Comparison of ENCODE assay signal across 8 mouse cellular contexts in the genomic region with DNA sequence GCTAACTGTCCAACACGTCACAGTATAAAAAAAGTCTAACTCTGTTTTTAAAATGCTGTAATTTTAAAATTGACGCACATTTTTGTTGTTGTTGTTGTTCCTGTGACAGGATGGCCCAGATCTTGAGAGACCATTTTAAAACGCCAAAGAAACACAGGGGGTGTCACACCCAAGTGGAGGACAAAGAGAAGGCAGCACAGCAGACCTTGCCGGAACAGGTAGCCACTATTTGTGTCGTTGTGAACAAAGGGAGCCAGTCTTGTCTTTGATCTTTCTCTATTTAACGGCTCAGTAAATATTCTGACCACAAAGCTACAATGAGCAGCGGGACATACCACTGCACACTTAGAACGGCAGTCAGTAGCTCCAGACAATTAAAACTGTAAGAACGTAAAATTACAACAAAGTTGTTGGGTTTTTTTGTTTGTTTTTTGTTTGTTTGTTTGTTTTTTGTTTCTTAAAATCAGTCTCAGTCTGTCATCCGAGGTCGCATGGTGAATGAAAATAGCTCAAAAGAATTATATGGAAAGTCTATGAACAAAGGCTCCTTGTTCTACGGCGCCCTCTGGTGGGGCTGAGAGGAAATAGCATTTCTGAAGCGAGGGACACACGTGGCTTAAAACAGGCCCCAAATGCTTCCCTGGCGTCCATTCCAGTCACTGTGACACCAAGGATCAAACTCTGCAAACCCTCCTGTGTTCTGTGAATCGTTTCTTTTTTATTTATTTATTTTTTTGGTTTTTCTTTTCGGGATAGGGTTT. TPM values are rescaled to one million over a fixed set of nuclear protein-coding genes. Genes with fewer than 3 reads are reported as not detected.
DNase-seq lines count a peak whose midpoint lies in the region; ATAC-seq lines count a peak whose summit lies in the region.

No protein-coding gene starts in this region.

- peak; percentile 72 for ATAC-seq in activated CD4-positive, CD25-positive, alpha-beta regulatory T cell, adult 4 months
- ATAC-seq in inflammation-experienced regulatory T-cells, adult 6 months = peak; percentile 78
- peak; percentile 73 for ATAC-seq in megakaryocyte-erythroid progenitor cell, adult 5-6 weeks (replicated peaks; ENCODE audit: low FRiP score, low TSS enrichment, poor library complexity, severe bottlenecking)

- peak; percentile 87 for DNase-seq in embryo, embryonic 10 days (ENCODE audit: low spot score)
- DNase-seq in gastrocnemius, postnatal 14 days = peak; percentile 75
- DNase-seq in left cerebral cortex, postnatal 10 days (ENCODE audit: extremely low spot score in 1 of 2, low spot score in 2 of 2) = peak; percentile 81 to 85
- DNase-seq in right cerebral cortex, postnatal 25 days = peak; percentile 73
- peak; percentile 52 to 77 for DNase-seq in urinary bladder, postnatal 4 days (ENCODE audit: low spot score in 2 of 2)

- intact Hi-C loops in gastrocnemius, postnatal 14 days (cut with DNase I; ENCODE audit: low total_unique reads) = loop anchor here (5.0 to 10.0 kb wide), 2 partner anchors 58 to 110 kb away; partner anchors contain the start of gene Sft2d1
- intact Hi-C loops in left cerebral cortex, postnatal 10 days (cut with DNase I) = loop anchor here (2.0 to 10.0 kb wide), 2 partner anchors 60 to 108 kb away; no protein-coding TSS in a partner anchor

RNA-seq across cellular contexts. Expression of gene T2, which starts 16.7 kb away (rescaled TPM):
- polyA plus RNA-seq in activated CD4-positive, CD25-positive, alpha-beta regulatory T cell, adult 4 months (2017; shearing (Covaris generic)) = under 1 TPM in 1 of 2 experiments, not detected in 1; 0.63 TPM
- total RNA-seq in gastrocnemius, postnatal 14 days (2021) = not detected
- 1 to 10 TPM in 2 of 3 experiments, under 1 TPM in 1; 0.44 to 2.0 (median 1.4) TPM for polyA plus RNA-seq in inflammation-experienced regulatory T-cells, adult 6 months (2017; shearing (Covaris generic))
- total RNA-seq in left cerebral cortex, postnatal 10 days (2021) = under 1 TPM in 1 of 2 experiments, not detected in 1; 0.47 TPM
- total RNA-seq in megakaryocyte-erythroid progenitor cell, adult 5-6 weeks (2014; fragmentation: Nextera tagmentation) = not detected in 2 replicates
- total RNA-seq in megakaryocyte-erythroid progenitor cell, adult 5-6 weeks (2017) = 0.27 TPM in 1 of 2 replicates, not detected in the other

RNA-seq across cellular contexts. Expression of gene Prr18, which starts 35.2 kb away (rescaled TPM):
- polyA plus RNA-seq in activated CD4-positive, CD25-positive, alpha-beta regulatory T cell, adult 4 months (2017; shearing (Covaris generic)) = under 1 TPM in 1 of 2 experiments, not detected in 1; 0.13 TPM
- total RNA-seq in gastrocnemius, postnatal 14 days (2021) = under 1 TPM; 0.14 to 0.18 TPM
- under 1 TPM in 1 of 3 experiments, not detected in 2; 0.25 TPM for polyA plus RNA-seq in inflammation-experienced regulatory T-cells, adult 6 months (2017; shearing (Covaris generic))
- 10 to 100 TPM; 10.1 to 10.8 TPM for total RNA-seq in left cerebral cortex, postnatal 10 days (2021)
- total RNA-seq in megakaryocyte-erythroid progenitor cell, adult 5-6 weeks (2014; fragmentation: Nextera tagmentation) = 0.15 TPM in 1 of 2 replicates, not detected in the other
- total RNA-seq in megakaryocyte-erythroid progenitor cell, adult 5-6 weeks (2017) = not detected in 2 replicates

Comparison
In these comparisons a context has a peak if more than half of its experiments do, and no peak if none do; other contexts are left out.
1. Peak in every context shown above with its lines: DNase-seq and ATAC-seq.
2. RNA of gene Prr18, which starts 35.2 kb away (total RNA-seq): 10.1 to 10.8 TPM in left cerebral cortex, postnatal 10 days; 0.14 to 0.18 TPM in gastrocnemius, postnatal 14 days and 0.15 TPM in megakaryocyte-erythroid progenitor cell, adult 5-6 weeks; every median in the first group is over 4 times any median in the second.